Mouse (Mus musculus): ENCODE results near the gene Fbxo21. TPM values are rescaled to one million over a fixed set of nuclear protein-coding genes. Genes with fewer than 3 reads are reported as not detected.

The Fbxo21 gene
- polyA plus RNA-seq, 1 experiment from 2014 or later, result 203 TPM

DNA sequence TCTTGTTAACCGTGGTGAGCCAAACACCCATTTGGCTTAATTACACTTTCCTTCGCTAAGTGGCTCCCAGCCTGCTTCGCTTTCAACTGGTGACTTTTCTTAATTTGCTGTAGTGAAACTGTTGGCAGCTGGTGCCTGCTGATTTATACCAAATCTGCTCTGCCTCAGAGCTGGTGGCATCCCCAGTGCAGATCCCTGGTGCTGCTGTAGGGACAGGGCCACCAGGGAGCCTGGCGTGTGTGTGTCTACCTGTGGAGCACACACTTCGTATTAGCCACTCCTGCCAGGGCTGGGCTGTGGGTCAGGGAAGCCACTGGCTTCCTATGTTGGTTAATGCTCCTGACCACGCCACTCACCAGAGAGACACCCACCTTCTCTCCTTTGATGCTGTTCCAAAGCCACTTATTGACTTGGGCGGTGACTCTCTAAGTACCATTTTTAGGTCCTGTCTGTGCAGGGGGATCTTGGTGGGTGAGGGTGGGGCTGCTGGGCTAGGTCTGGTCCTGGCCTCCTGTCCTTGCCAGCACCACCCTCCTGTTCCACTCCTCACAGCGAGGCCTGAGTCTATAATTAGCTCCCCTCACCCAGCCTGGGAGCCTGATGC lies 81.1 kb downstream of the Fbxo21 start:
- peak; percentile 63 for ATAC-seq
- Histone ChIP-seq H3K4me2 (ENCODE audit: low read length) (no peak overlapping the region), H3K9ac (replicated peaks; ENCODE audit: low read depth, low read length) (0 out of 2 replicates have a peak overlapping the region, but pooled peaks have one; percentile 14), H3K4me1 (replicated peaks; ENCODE audit: control insufficient read depth, insufficient read depth, low read length) (peaks cover 18% of the 10 kb centered on the region), H3K9me3 (ENCODE audit: control insufficient read depth, low read length) (no peaks in the 10 kb centered on the region), H3K27ac (ENCODE audit: low read length) (peak overlapping the region; percentile 30; the same call in 1 of the 2 replicates), H3K4me3 (replicated peaks; ENCODE audit: low read length) (no peak overlapping the region), H3K27me3 (replicated peaks; ENCODE audit: control insufficient read depth, insufficient read depth, low read length) (no peaks in the 10 kb centered on the region), H3K36me3 (ENCODE audit: control insufficient read depth, insufficient read depth) (no peaks in the 10 kb centered on the region)
- WGBS, result 30% methylated on average over 8 of the region's 8 CpGs

DNA sequence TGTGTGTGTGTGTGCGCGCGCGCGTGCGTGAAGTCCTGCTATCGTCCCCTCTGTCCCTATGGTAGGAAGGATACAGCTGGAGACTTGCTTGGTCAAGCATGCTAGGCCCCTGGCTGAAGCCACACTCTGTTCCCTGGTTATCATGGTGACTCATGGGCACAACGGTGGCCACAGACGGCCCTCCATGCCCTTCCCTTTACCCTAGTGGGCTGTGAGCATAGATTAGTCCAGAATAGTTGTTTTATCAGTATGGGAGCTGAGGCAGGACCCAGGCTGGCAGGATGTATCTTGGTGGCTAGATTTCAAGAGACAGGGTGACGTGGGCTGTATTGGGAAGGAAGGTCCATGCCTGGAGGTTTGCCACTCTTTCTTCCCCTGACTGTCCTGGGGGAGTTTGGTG lies 82.3 kb downstream of the Fbxo21 start:
- H3K27me3 ChIP-seq (replicated peaks; ENCODE audit: control insufficient read depth, insufficient read depth, low read length), result no peaks in the 10 kb centered on the region
- ATAC-seq, result no peak
- peaks cover 26% of the 10 kb centered on the region for H3K4me1 ChIP-seq (replicated peaks; ENCODE audit: control insufficient read depth, insufficient read depth, low read length)
- H3K4me3 ChIP-seq (replicated peaks; ENCODE audit: low read length), result no peak overlapping the region
- no peak overlapping the region for H3K4me2 ChIP-seq (ENCODE audit: low read length)
- no peak overlapping the region for H3K27ac ChIP-seq (ENCODE audit: low read length)
- H3K36me3 ChIP-seq (ENCODE audit: control insufficient read depth, insufficient read depth), result no peaks in the 10 kb centered on the region
- H3K9me3 ChIP-seq (ENCODE audit: control insufficient read depth, low read length), result no peaks in the 10 kb centered on the region
- no peak overlapping the region for H3K9ac ChIP-seq (replicated peaks; ENCODE audit: low read depth, low read length)
- 89% methylated on average over 10 of the region's 10 CpGs for WGBS

DNA sequence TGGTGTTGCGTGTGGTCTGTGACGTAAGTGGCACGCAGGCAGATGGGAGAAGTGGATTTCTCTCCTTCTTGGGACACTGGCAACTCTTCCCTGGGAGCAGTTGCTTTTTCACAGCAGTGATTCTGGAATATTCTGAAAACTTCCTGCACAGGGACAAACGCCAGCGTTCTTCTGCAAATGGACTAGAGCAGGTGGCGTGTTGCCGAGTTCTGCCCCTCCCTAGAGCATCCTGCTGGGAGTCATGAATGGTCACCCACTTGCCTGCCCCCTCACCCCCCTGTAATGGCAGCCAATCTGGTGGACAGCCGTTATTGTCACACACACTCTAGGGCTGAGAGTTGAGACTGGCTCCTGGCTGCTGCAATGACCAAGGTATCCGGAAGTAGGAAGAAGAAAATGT lies 83.1 kb downstream of the Fbxo21 start:
- Histone ChIP-seq H3K27me3 (replicated peaks; ENCODE audit: control insufficient read depth, insufficient read depth, low read length) (no peaks in the 10 kb centered on the region), H3K9ac (replicated peaks; ENCODE audit: low read depth, low read length) (no peak overlapping the region), H3K4me3 (replicated peaks; ENCODE audit: low read length) (no peak overlapping the region), H3K4me2 (ENCODE audit: low read length) (no peak overlapping the region), H3K4me1 (replicated peaks; ENCODE audit: control insufficient read depth, insufficient read depth, low read length) (peaks cover 34% of the 10 kb centered on the region), H3K9me3 (ENCODE audit: control insufficient read depth, low read length) (no peaks in the 10 kb centered on the region), H3K27ac (ENCODE audit: low read length) (no peak overlapping the region), H3K36me3 (ENCODE audit: control insufficient read depth, insufficient read depth) (no peaks in the 10 kb centered on the region)
- 84% methylated on average over 9 of the region's 9 CpGs for WGBS
- no peak for ATAC-seq

Other genes starting within 250 kb of the Fbxo21 start
- gene Nos1, start 195.7 kb upstream of the Fbxo21 start, polyA plus RNA-seq (2015; fragmentation: Nextera tagmentation; extraction: Ambion mirVana), result 6.8 and 7.8 TPM in 2 replicates
- 7.7 and 10.3 TPM in 2 replicates for gene Tesc, start 51.0 kb downstream of the Fbxo21 start, polyA plus RNA-seq (2015; fragmentation: Nextera tagmentation; extraction: Ambion mirVana)
- gene Fbxw8, start 178.7 kb downstream of the Fbxo21 start, polyA plus RNA-seq (2015; fragmentation: Nextera tagmentation; extraction: Ambion mirVana), result 21.5 and 24.7 TPM in 2 replicates
- 2.3 and 3.3 TPM in 2 replicates for gene Hrk, start 187.9 kb downstream of the Fbxo21 start, polyA plus RNA-seq (2015; fragmentation: Nextera tagmentation; extraction: Ambion mirVana)

Measured in forebrain, embryonic 16.5 days (tissue).